Comparison of ENCODE assay signal across 10 mouse cellular contexts in genomic region chr13:21158071-21158470, GRCm38 (mm10). TPM values are rescaled to one million over a fixed set of nuclear protein-coding genes. Genes with fewer than 3 reads are reported as not detected.
A peak's percentile ranks its signal among the peaks of the same experiment; 100 is the strongest.
DNase-seq lines count a peak whose midpoint lies in the region; ATAC-seq and TF ChIP-seq lines count a peak whose summit lies in the region.
"Had no signal": no experiment of that assay in that cellular context is flagged by ENCODE, and none has a peak within 500 bp of the region (broad histone marks: within the 10 kb centered on the region; RNA-seq: fewer than 3 reads in every experiment).

No protein-coding gene starts in this region.

- TF ChIP-seq EP300 in CH12.LX (IDR thresholded peaks at IDR 0.05; ENCODE audit: low read length), result no peak
- TF ChIP-seq EP300 in liver, embryonic 14.5 days (IDR thresholded peaks at IDR 0.05; ENCODE audit: low read depth), result no peak

- H3K27ac ChIP-seq in CH12.LX (ENCODE audit: insufficient read depth, low read depth), result no peak overlapping the region
- no peak overlapping the region for H3K27ac ChIP-seq in forebrain, embryonic 14.5 days (ENCODE audit: low read depth, low read length)
- no peak overlapping the region for H3K27ac ChIP-seq in liver, embryonic 14.5 days
- no peak overlapping the region for H3K27ac ChIP-seq in thymus, adult 2 months (ENCODE audit: control insufficient read depth, insufficient read depth, low read length)

- no peak overlapping the region for H3K4me3 ChIP-seq in CH12.LX (replicated peaks in 1 of 3; ENCODE audit: low read depth in 2 of 3, low read length in 2 of 3, poor library complexity in 1 of 3)
- H3K4me3 ChIP-seq in forebrain, embryonic 14.5 days (ENCODE audit: low read depth, low read length), result 0 out of 2 replicates have a peak overlapping the region, but pooled peaks have one; percentile 43
- no peak overlapping the region for H3K4me3 ChIP-seq in liver, embryonic 14.5 days (ENCODE audit: insufficient read depth in 1 of 2, low read depth in 2 of 2, low read length in 2 of 2)
- no peak overlapping the region for H3K4me3 ChIP-seq in thymus, adult 2 months (ENCODE audit: control insufficient read depth, insufficient read depth, low read length)

- ATAC-seq in forebrain, embryonic 14.5 days, result no peak
- ATAC-seq in liver, embryonic 14.5 days (ENCODE audit: insufficient read depth), result no peak

- H3K9ac ChIP-seq in CH12.LX (ENCODE audit: insufficient read depth, low read depth), result no peak overlapping the region
- H3K9ac ChIP-seq in forebrain, embryonic 14.5 days (ENCODE audit: low read length), result no peak overlapping the region
- no peak overlapping the region for H3K9ac ChIP-seq in liver, embryonic 14.5 days (replicated peaks)

- DNase-seq in heart, adult 11 months, result peak; percentile 83
- no peak for DNase-seq in heart, adult 8-10 months (ENCODE audit: low spot score)
- no peak for DNase-seq in CH12.LX (ENCODE audit: extremely low read depth)
- no peak for DNase-seq in forebrain, embryonic 14.5 days (ENCODE audit: low spot score)
- no peak for DNase-seq in liver, embryonic 14.5 days (ENCODE audit: low read depth in 3 of 3, low spot score in 3 of 3)
- DNase-seq in right cerebral cortex, postnatal 25 days, result no peak
- DNase-seq in layer of hippocampus, postnatal 36 days, result no peak
- DNase-seq in thymus, adult 2 months, result no peak

- in situ Hi-C loops in CH12.LX (cut with MboI; ENCODE audit: low pct_ligation_motif_present, low pct_unique_long_range_greater_than_20kb, low sequenced_read_pairs), result loop anchor here (25.0 kb wide), 3 partner anchors 221 to 1046 kb away; no protein-coding TSS in a partner anchor

- TF ChIP-seq POLR2A in CH12.LX (IDR thresholded peaks at IDR 0.05; ENCODE audit: low read depth, low read length), result no peak
- TF ChIP-seq POLR2A in thymus, adult 2 months (IDR thresholded peaks at IDR 0.05; ENCODE audit: control insufficient read depth, extremely low read depth, insufficient read depth, low read length, poor library complexity), result no peak

- dilution Hi-C loops in CH12.LX (cut with MboI; ENCODE audit: extremely low pct_ligation_motif_present, extremely low pct_unique_long_range_greater_than_20kb, low sequenced_read_pairs), result no loop called here

- H3K79me2 ChIP-seq in CH12.LX (replicated peaks; ENCODE audit: control insufficient read depth, extremely low read depth, insufficient read depth, poor library complexity, severe bottlenecking), result no peaks in the 10 kb centered on the region

- H3K36me3 ChIP-seq in CH12.LX (replicated peaks in 1 of 2; ENCODE audit: control insufficient read depth in 1 of 2, insufficient read depth in 1 of 2, low read length in 1 of 2), result no peaks in the 10 kb centered on the region
- no peaks in the 10 kb centered on the region for H3K36me3 ChIP-seq in forebrain, embryonic 14.5 days (ENCODE audit: control insufficient read depth, insufficient read depth, low read length)
- H3K36me3 ChIP-seq in liver, embryonic 14.5 days (replicated peaks; ENCODE audit: control insufficient read depth, insufficient read depth, low read depth), result no peaks in the 10 kb centered on the region
- no peaks in the 10 kb centered on the region for H3K36me3 ChIP-seq in thymus, adult 2 months (ENCODE audit: control insufficient read depth, insufficient read depth, low read length)

- peaks cover 17% of the 10 kb centered on the region for H3K27me3 ChIP-seq in CH12.LX (replicated peaks)
- no peaks in the 10 kb centered on the region for H3K27me3 ChIP-seq in forebrain, embryonic 14.5 days (replicated peaks; ENCODE audit: control insufficient read depth, insufficient read depth, low read length)
- peaks cover 17% of the 10 kb centered on the region for H3K27me3 ChIP-seq in liver, embryonic 14.5 days (ENCODE audit: control insufficient read depth, insufficient read depth, low read length)
- H3K27me3 ChIP-seq in thymus, adult 2 months (ENCODE audit: control insufficient read depth, insufficient read depth, low read length), result no peaks in the 10 kb centered on the region; the same call in 1 of the 2 replicates

- no peak for TF ChIP-seq RAD21 in CH12.LX (IDR thresholded peaks at IDR 0.05; ENCODE audit: low read depth, low read length)

- no peak for TF ChIP-seq CTCF in CH12.LX (conservative IDR thresholded peaks at IDR 0.05 in 1 of 2, IDR thresholded peaks at IDR 0.05 in 1 of 2; ENCODE audit: low read depth in 2 of 2, low read length in 2 of 2)
- no peak for TF ChIP-seq CTCF in liver, embryonic 14.5 days (IDR thresholded peaks at IDR 0.05; ENCODE audit: low read depth)
- no peak for TF ChIP-seq CTCF in thymus, adult 2 months (IDR thresholded peaks at IDR 0.05; ENCODE audit: borderline replicate concordance, control insufficient read depth, extremely low read depth, insufficient read depth, low read length, poor library complexity)

- H3K4me1 ChIP-seq in CH12.LX (ENCODE audit: control insufficient read depth in 1 of 2, insufficient read depth in 2 of 2), result no peaks in the 10 kb centered on the region; a peak in 1 of 4 replicates
- H3K4me1 ChIP-seq in forebrain, embryonic 14.5 days (ENCODE audit: control insufficient read depth, insufficient read depth, low read length), result peaks cover 5% of the 10 kb centered on the region; the same call in 1 of the 2 replicates
- H3K4me1 ChIP-seq in liver, embryonic 14.5 days (replicated peaks; ENCODE audit: control insufficient read depth in 2 of 2, insufficient read depth in 2 of 2, low read length in 1 of 2), result peaks cover 5 to 14% of the 10 kb centered on the region in 2 experiments
- H3K4me1 ChIP-seq in thymus, adult 2 months (replicated peaks; ENCODE audit: control insufficient read depth, insufficient read depth, low read length), result peaks cover 9% of the 10 kb centered on the region

- peak overlapping the region; percentile 76 for H3K4me2 ChIP-seq in CH12.LX (ENCODE audit: insufficient read depth, low read depth, poor library complexity, severe bottlenecking)
- peak overlapping the region; percentile 92 for H3K4me2 ChIP-seq in forebrain, embryonic 14.5 days (ENCODE audit: low read length)
- H3K4me2 ChIP-seq in liver, embryonic 14.5 days (ENCODE audit: low read depth), result peak overlapping the region; percentile 94

- 6% methylated on average over 9 of the region's 9 CpGs for WGBS in forebrain, embryonic 14.5 days
- WGBS in liver, embryonic 14.5 days (ENCODE audit: insufficient replicate concordance), result 9% methylated on average over 9 of the region's 9 CpGs
- 31% methylated on average over 9 of the region's 9 CpGs for WGBS in thymus, adult 2 months

- no peaks in the 10 kb centered on the region for H3K9me3 ChIP-seq in CH12.LX (replicated peaks; ENCODE audit: low read length)
- H3K9me3 ChIP-seq in forebrain, embryonic 14.5 days (replicated peaks; ENCODE audit: control insufficient read depth, low read length), result no peaks in the 10 kb centered on the region
- H3K9me3 ChIP-seq in liver, embryonic 14.5 days (ENCODE audit: control insufficient read depth, low read length), result no peaks in the 10 kb centered on the region

TF ChIP-seq in CH12.LX, 34 proteins besides CTCF, POLR2A, EP300 and RAD21:
- TF ChIP-seq KAT2A (IDR thresholded peaks at IDR 0.05; ENCODE audit: insufficient replicate concordance, low read length) (no peak), ETS1 (conservative IDR thresholded peaks at IDR 0.05; ENCODE audit: low read depth, low read length) (no peak), UBTF (IDR thresholded peaks at IDR 0.05; ENCODE audit: low read depth, low read length) (no peak), PAX5 (IDR thresholded peaks at IDR 0.05; ENCODE audit: low read length) (no peak), NELFE (IDR thresholded peaks at IDR 0.05; ENCODE audit: low read depth, low read length) (0 out of 2 replicates have a peak, but pooled peaks have one; percentile 2), TBP (conservative IDR thresholded peaks at IDR 0.05; ENCODE audit: low read depth, low read length) (no peak), ELF1 (IDR thresholded peaks at IDR 0.05; ENCODE audit: low read depth, low read length) (no peak)

RNA-seq across cellular contexts. Expression of gene Olfr1368, which starts 12.4 kb away (rescaled TPM):
- not detected for total RNA-seq in heart, adult 8-10 months (2022)
- total RNA-seq in CH12.LX (2012; rRNA removed) (not detected in 2 replicates), CH12.LX (2014; rRNA removed) (not detected in 2 replicates)
- not detected in 2 replicates for polyA plus RNA-seq in CH12.LX (2012; ENCODE audit: insufficient read length, low read depth)
- polyA plus RNA-seq in forebrain, embryonic 14.5 days (2014; fragmentation: Nextera tagmentation; extraction: Ambion mirVana), result not detected in 2 replicates
- not detected in 2 replicates for polyA plus RNA-seq in liver, embryonic 14.5 days (2012; rRNA removed)
- polyA plus RNA-seq in liver, embryonic 14.5 days (2014; fragmentation: Nextera tagmentation; extraction: Ambion mirVana), result not detected in 2 replicates
- total RNA-seq in layer of hippocampus, postnatal 36 days (2021), result not detected
- not detected in 2 replicates for polyA plus RNA-seq in thymus, adult 2 months (2012; rRNA removed)
- total RNA-seq: adrenal gland, postnatal 36 days had no signal
- polyA plus RNA-seq: C2C12 had no signal

RNA-seq across cellular contexts. Expression of gene Trim27, which starts 21.2 kb away (rescaled TPM):
- total RNA-seq in heart, adult 8-10 months (2022), result 10 to 100 TPM; 17.7 to 20.3 (median 19.3) TPM
- total RNA-seq in CH12.LX (2012; rRNA removed) (146 and 176 TPM in 2 replicates), CH12.LX (2014; rRNA removed) (134 and 141 TPM in 2 replicates)
- polyA plus RNA-seq in CH12.LX (2012; ENCODE audit: insufficient read length, low read depth), result 185 and 198 TPM in 2 replicates
- 80.7 and 82.3 TPM in 2 replicates for polyA plus RNA-seq in forebrain, embryonic 14.5 days (2014; fragmentation: Nextera tagmentation; extraction: Ambion mirVana)
- 28.0 and 36.9 TPM in 2 replicates for polyA plus RNA-seq in liver, embryonic 14.5 days (2012; rRNA removed)
- 50.9 and 56.1 TPM in 2 replicates for polyA plus RNA-seq in liver, embryonic 14.5 days (2014; fragmentation: Nextera tagmentation; extraction: Ambion mirVana)
- 10 to 100 TPM; 37.3 to 41.1 TPM for total RNA-seq in layer of hippocampus, postnatal 36 days (2021)
- polyA plus RNA-seq in thymus, adult 2 months (2012; rRNA removed), result 131 and 200 TPM in 2 replicates

RNA-seq across cellular contexts. Expression of gene Olfr263, which starts 28.6 kb away (rescaled TPM):
- total RNA-seq in heart, adult 8-10 months (2022), result not detected
- total RNA-seq in CH12.LX (2012; rRNA removed) (not detected in 2 replicates), CH12.LX (2014; rRNA removed) (not detected in 2 replicates)
- not detected in 2 replicates for polyA plus RNA-seq in CH12.LX (2012; ENCODE audit: insufficient read length, low read depth)
- not detected in 2 replicates for polyA plus RNA-seq in forebrain, embryonic 14.5 days (2014; fragmentation: Nextera tagmentation; extraction: Ambion mirVana)
- not detected in 2 replicates for polyA plus RNA-seq in liver, embryonic 14.5 days (2012; rRNA removed)
- not detected in 2 replicates for polyA plus RNA-seq in liver, embryonic 14.5 days (2014; fragmentation: Nextera tagmentation; extraction: Ambion mirVana)
- not detected for total RNA-seq in layer of hippocampus, postnatal 36 days (2021)
- not detected in 2 replicates for polyA plus RNA-seq in thymus, adult 2 months (2012; rRNA removed)
- total RNA-seq: adrenal gland, postnatal 36 days had no signal
- polyA plus RNA-seq: C2C12 had no signal

RNA-seq across cellular contexts. Expression of gene Olfr1369-ps1, which starts 46.8 kb away (rescaled TPM):
- total RNA-seq in heart, adult 8-10 months (2022), result not detected
- total RNA-seq in CH12.LX (2012; rRNA removed) (not detected in 2 replicates), CH12.LX (2014; rRNA removed) (not detected in 2 replicates)
- polyA plus RNA-seq in CH12.LX (2012; ENCODE audit: insufficient read length, low read depth), result 0.13 and 0.18 TPM in 2 replicates
- polyA plus RNA-seq in forebrain, embryonic 14.5 days (2014; fragmentation: Nextera tagmentation; extraction: Ambion mirVana), result not detected in 2 replicates
- polyA plus RNA-seq in liver, embryonic 14.5 days (2012; rRNA removed), result not detected in 2 replicates
- polyA plus RNA-seq in liver, embryonic 14.5 days (2014; fragmentation: Nextera tagmentation; extraction: Ambion mirVana), result 0.03 TPM in 1 of 2 replicates, not detected in the other
- not detected for total RNA-seq in layer of hippocampus, postnatal 36 days (2021)
- polyA plus RNA-seq in thymus, adult 2 months (2012; rRNA removed), result not detected in 2 replicates
- total RNA-seq: adrenal gland, postnatal 36 days had no signal
- polyA plus RNA-seq: C2C12 had no signal
